Mouse (Mus musculus) colon, adult 2 months (tissue): ENCODE measurements around the gene Smyd5. TPM values are rescaled to one million over a fixed set of nuclear protein-coding genes. Genes with fewer than 3 reads are reported as not detected.

Source experiments
- polyA plus RNA-seq: library from polyadenylated mRNA; depleted of rRNA; stranded (reverse); fragments of >200 nt; gene quantifications from 2 replicates; pipeline ENCODE4 v1.2.3, GENCODE M21; 2012; rRNA removed

The Smyd5 gene
- polyA plus RNA-seq, result 10.9 and 13.1 TPM in 2 replicates

GRCm38 (mm10) chr6:85431842-85432431 lies at the start of gene Smyd5:
Smyd5 (plus strand) TSS chr6:85431989.

GRCm38 (mm10) chr6:85423836-85424379 lies 7.9 kb upstream of the Smyd5 start, which contains the start of gene Noto:
Noto (plus strand) TSS chr6:85423886.

GRCm38 (mm10) chr6:85450697-85451663 lies 19.2 kb downstream of the Smyd5 start, which contains the start of gene Cct7:
Cct7 (plus strand) TSS chr6:85451514.

GRCm38 (mm10) chr6:85451664-85452410 lies 20.0 kb downstream of the Smyd5 start, which contains the start of gene Pradc1:
Pradc1 (minus strand) TSS chr6:85451970.

Other genes with a start within 250 kb of the Smyd5 start
- gene Emx1, start 244.6 kb upstream of the Smyd5 start, polyA plus RNA-seq, result not detected in 2 replicates
- 14.9 and 25.3 TPM in 2 replicates for gene Sfxn5, start 98.6 kb upstream of the Smyd5 start, polyA plus RNA-seq
- 11.1 and 13.5 TPM in 2 replicates for gene Rab11fip5, start 57.4 kb upstream of the Smyd5 start, polyA plus RNA-seq
- not detected in 2 replicates for gene Noto, start 8.1 kb upstream of the Smyd5 start, polyA plus RNA-seq
- gene Cct7, start 19.5 kb downstream of the Smyd5 start, polyA plus RNA-seq, result 76.6 and 82.9 TPM in 2 replicates
- 20.3 and 29.0 TPM in 2 replicates for gene Pradc1, start 20.0 kb downstream of the Smyd5 start, polyA plus RNA-seq
- gene Fbxo41, start 71.0 kb downstream of the Smyd5 start, polyA plus RNA-seq, result 0.36 and 0.51 TPM in 2 replicates
- gene Egr4, start 81.6 kb downstream of the Smyd5 start, polyA plus RNA-seq, result not detected in 2 replicates
- 0.41 and 0.43 TPM in 2 replicates for gene Alms1, start 155.5 kb downstream of the Smyd5 start, polyA plus RNA-seq